Mouse (Mus musculus) heart, adult 2 months (tissue): ENCODE data around the gene Armc8.

Experiments used
- CTCF ChIP-seq: fragments of 200-600 bp; IDR thresholded peaks from 2 replicates; pipeline ENCODE4 v1.8.1; 2022; ENCODE audit warnings: antibody characterized with exemption, mild to moderate bottlenecking, moderate library complexity
- EP300 ChIP-seq: fragments of 200-500 bp; IDR thresholded peaks from 2 replicates; pipeline ENCODE4 v1.6.1; 2011; ENCODE audit warnings: low read depth, low read length, control low read depth; ENCODE audit not compliant: insufficient read depth
- POLR2A ChIP-seq: fragments of 200-500 bp; IDR thresholded peaks from 2 replicates; pipeline ENCODE4 v1.6.1; 2011; ENCODE audit warnings: mild to moderate bottlenecking, low read depth, low read length, control low read depth; ENCODE audit not compliant: insufficient read depth

DNA sequence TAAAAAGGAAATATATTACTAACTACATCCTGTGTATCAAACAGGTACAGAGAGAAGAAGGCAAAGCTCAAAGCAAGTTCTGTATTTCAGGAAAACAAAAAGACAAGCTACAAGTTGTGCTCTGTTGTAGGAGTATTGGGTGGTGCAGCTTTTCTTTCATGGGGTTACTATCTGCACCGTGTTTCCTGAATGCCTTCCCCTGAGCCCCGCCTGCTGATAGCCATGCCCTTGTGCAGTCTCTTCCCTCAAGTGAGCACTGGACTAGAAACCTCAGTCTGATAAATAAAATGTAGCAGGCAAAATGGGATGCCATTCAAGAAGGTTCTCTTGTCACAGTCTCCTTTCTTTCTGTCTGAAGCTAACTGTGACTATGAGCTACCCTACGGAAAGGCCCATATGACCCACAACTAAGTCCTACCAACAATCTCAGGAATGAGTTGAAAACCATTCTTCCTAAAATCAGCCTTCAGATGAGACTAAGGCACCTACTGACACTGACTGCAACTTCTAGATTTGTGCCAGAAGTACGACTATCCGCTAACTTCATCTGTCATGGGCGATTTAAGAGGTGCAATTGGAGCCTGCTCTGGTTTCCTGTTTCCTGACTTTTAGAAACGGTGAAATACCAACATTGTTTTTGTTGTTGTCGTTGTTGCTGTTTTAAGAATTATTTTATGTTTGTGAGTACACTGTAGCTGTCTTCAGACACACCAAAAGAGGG, 11.0 kb downstream of the Armc8 start:
- TF ChIP-seq CTCF (no peak), EP300 (no peak), POLR2A (no peak)
